Comparison of ENCODE assay signal across 21 mouse cellular contexts in genomic region chr9:43734952-43735351, GRCm38 (mm10).
"Had no signal": no experiment of that assay in that cellular context is flagged by ENCODE, and none has a peak within 500 bp of the region (broad histone marks: within the 10 kb centered on the region; RNA-seq: fewer than 3 reads in every experiment).

No protein-coding gene starts in this region.

- H3K4me2 ChIP-seq: limb, embryonic 12.5 days; limb, embryonic 15.5 days; liver, embryonic 11.5 days; midbrain, embryonic 11.5 days had no signal

- H3K27ac ChIP-seq: hindbrain, postnatal 0 days; left cerebral cortex, adult 2 months; limb, embryonic 12.5 days; limb, embryonic 15.5 days; liver, embryonic 14.5 days; stomach, postnatal 0 days had no signal

- ATAC-seq: hindbrain, postnatal 0 days; inflammation-experienced regulatory T-cells, adult 6 months; intestine, embryonic 16.5 days; liver, postnatal 0 days had no signal

- H3K9ac ChIP-seq: limb, embryonic 12.5 days; limb, embryonic 15.5 days; liver, embryonic 14.5 days; liver, postnatal 0 days had no signal

- DNase-seq: kidney, adult 18-20 months; kidney, adult 9 months; kidney, postnatal 14 days; kidney, postnatal 4 days; layer of hippocampus, adult 9-11 months; left cerebral cortex, postnatal 4 days; liver, postnatal 0 days; midbrain, embryonic 14.5 days; right cerebral cortex, postnatal 4 days; thymus, adult 2 months; thymus, postnatal 25 days had no signal

- H3K4me3 ChIP-seq: left cerebral cortex, adult 2 months; limb, embryonic 12.5 days; limb, embryonic 15.5 days had no signal

- H3K9me3 ChIP-seq: limb, embryonic 12.5 days; limb, embryonic 15.5 days had no signal

- H3K36me3 ChIP-seq: limb, embryonic 12.5 days; limb, embryonic 15.5 days had no signal
